Mouse (Mus musculus) myocyte (in vitro differentiated cells): ENCODE measurements around the gene Tnks1bp1.

Experiments
- E2F4 ChIP-seq: IDR thresholded peaks from one replicate; pipeline ENCODE4 v1.6.1; 2011; ENCODE audit warnings: mild to moderate bottlenecking, control low read depth, moderate library complexity; ENCODE audit not compliant: insufficient read depth
- POLR2A ChIP-seq: IDR thresholded peaks from one replicate; pipeline ENCODE4 v1.6.1; 2011; ENCODE audit warnings: low read depth, mild to moderate bottlenecking, control low read depth, moderate library complexity; ENCODE audit not compliant: insufficient read length
- REST ChIP-seq: IDR thresholded peaks from one replicate; pipeline ENCODE4 v1.6.1; 2011; ENCODE audit warnings: mild to moderate bottlenecking, control low read depth, moderate library complexity; ENCODE audit not compliant: insufficient read depth, insufficient read length

GRCm38 (mm10) chr2:85050746-85051145 lies 2.9 kb downstream of the Tnks1bp1 start:
- TF ChIP-seq REST (no peak), POLR2A (peak; percentile 16), E2F4 (no peak)
